Comparison of ENCODE assay signal across 23 mouse cellular contexts in the genomic region with DNA sequence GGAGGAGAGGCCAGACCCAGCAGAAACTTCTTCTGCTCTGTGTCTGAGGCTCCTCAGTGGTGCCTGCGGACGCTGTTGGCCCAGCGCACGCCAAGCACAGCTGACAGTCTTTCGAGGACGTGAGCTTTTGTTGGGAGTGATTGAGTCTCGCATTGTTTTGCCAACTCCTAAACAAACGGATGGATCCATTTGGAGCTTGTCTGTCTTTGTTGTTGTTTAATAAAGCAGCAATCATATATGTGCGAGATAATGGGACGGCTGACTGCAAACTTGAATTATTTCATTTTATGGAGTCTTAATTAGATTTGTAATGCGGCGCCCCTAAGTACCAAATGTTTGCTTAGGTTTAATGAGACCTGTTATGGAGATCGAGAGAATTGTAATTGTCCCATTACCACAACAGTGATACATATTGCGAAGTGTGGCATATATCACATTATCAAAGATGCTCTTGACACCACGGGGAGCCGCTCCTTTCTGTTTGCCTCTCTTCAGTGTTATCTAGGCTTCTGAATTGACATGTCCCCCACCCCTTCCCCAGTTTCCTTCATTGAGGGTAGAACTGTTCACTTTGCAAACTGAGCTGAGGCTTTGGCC.
A peak's percentile ranks its signal among the peaks of the same experiment; 100 is the strongest.
DNase-seq lines count a peak whose midpoint lies in the region; ATAC-seq lines count a peak whose summit lies in the region.
"Had no signal": no experiment of that assay in that cellular context is flagged by ENCODE, and none has a peak within 500 bp of the region (broad histone marks: within the 10 kb centered on the region; RNA-seq: fewer than 3 reads in every experiment).

No protein-coding gene starts in this region.

- H3K9ac ChIP-seq in hindbrain, embryonic 15.5 days, result no peak overlapping the region
- H3K9ac ChIP-seq in hindbrain, embryonic 11.5 days (ENCODE audit: low read depth, low read length), result no peak overlapping the region
- H3K9ac ChIP-seq: embryonic facial prominence, embryonic 12.5 days; forebrain, embryonic 13.5 days; forebrain, embryonic 15.5 days had no signal

- no peaks in the 10 kb centered on the region for H3K9me3 ChIP-seq in hindbrain, embryonic 15.5 days
- no peaks in the 10 kb centered on the region for H3K9me3 ChIP-seq in hindbrain, embryonic 11.5 days (ENCODE audit: control insufficient read depth, low read length)
- H3K9me3 ChIP-seq: embryonic facial prominence, embryonic 10.5 days; embryonic facial prominence, embryonic 12.5 days; forebrain, embryonic 15.5 days; G1E had no signal

- no peak overlapping the region for H3K4me3 ChIP-seq in hindbrain, embryonic 15.5 days
- H3K4me3 ChIP-seq in hindbrain, embryonic 11.5 days (ENCODE audit: low read depth, low read length), result no peak overlapping the region
- H3K4me3 ChIP-seq: embryonic facial prominence, embryonic 10.5 days; embryonic facial prominence, embryonic 12.5 days; forebrain, embryonic 13.5 days; forebrain, embryonic 15.5 days had no signal

- peak; percentile 60 for DNase-seq in heart, adult 11 months
- no peak for DNase-seq in heart, adult 8-10 months (ENCODE audit: low spot score)
- no peak for DNase-seq in hindbrain, embryonic 11.5 days (ENCODE audit: low spot score)
- DNase-seq in retina, postnatal 1 day, result peak; percentile 50
- DNase-seq in retina, embryonic 14.5 days (ENCODE audit: low spot score), result no peak
- no peak for DNase-seq in adrenal gland, postnatal 14 days
- DNase-seq: adrenal gland, adult 8-10 months; adrenal gland, postnatal 25 days; B cell, adult 2 months; cerebellum, adult 11 months; cerebellum, adult 18-20 months; cerebellum, adult 8-10 months; cerebellum, adult 9-11 months; cerebellum, postnatal 25 days had no signal

- 57% methylated on average over 16 of the region's 16 CpGs for WGBS in hindbrain, embryonic 15.5 days
- WGBS in hindbrain, embryonic 11.5 days, result 85% methylated on average over 16 of the region's 16 CpGs

- no peak for ATAC-seq in hindbrain, embryonic 15.5 days (ENCODE audit: low FRiP score, low read depth)
- no peak for ATAC-seq in hindbrain, embryonic 11.5 days (ENCODE audit: low FRiP score)
- ATAC-seq: activated CD4-positive, CD25-positive, alpha-beta regulatory T cell, adult 4 months; CD4-positive, CD25-positive, alpha-beta regulatory T cell, adult 4 months; forebrain, embryonic 13.5 days; forebrain, embryonic 15.5 days; Patski had no signal

- no peaks in the 10 kb centered on the region for H3K36me3 ChIP-seq in hindbrain, embryonic 15.5 days
- H3K36me3 ChIP-seq in hindbrain, embryonic 11.5 days (ENCODE audit: control insufficient read depth, insufficient read depth, low read length), result no peaks in the 10 kb centered on the region
- H3K36me3 ChIP-seq: embryonic facial prominence, embryonic 10.5 days; embryonic facial prominence, embryonic 12.5 days; forebrain, embryonic 15.5 days; G1E had no signal

- H3K27me3 ChIP-seq in hindbrain, embryonic 15.5 days, result no peaks in the 10 kb centered on the region
- no peaks in the 10 kb centered on the region for H3K27me3 ChIP-seq in hindbrain, embryonic 11.5 days (ENCODE audit: control insufficient read depth, insufficient read depth, low read length)
- H3K27me3 ChIP-seq: embryonic facial prominence, embryonic 12.5 days; forebrain, embryonic 13.5 days; forebrain, embryonic 15.5 days had no signal

- 0 out of 2 replicates have a peak overlapping the region, but pooled peaks have one; percentile 14 for H3K27ac ChIP-seq in hindbrain, embryonic 15.5 days (replicated peaks)
- no peak overlapping the region for H3K27ac ChIP-seq in hindbrain, embryonic 11.5 days (ENCODE audit: low read depth, low read length)
- H3K27ac ChIP-seq: embryonic facial prominence, embryonic 10.5 days; embryonic facial prominence, embryonic 12.5 days; forebrain, embryonic 13.5 days; forebrain, embryonic 15.5 days had no signal

- H3K4me1 ChIP-seq in hindbrain, embryonic 15.5 days (replicated peaks), result peaks cover 9% of the 10 kb centered on the region
- no peaks in the 10 kb centered on the region for H3K4me1 ChIP-seq in hindbrain, embryonic 11.5 days (replicated peaks; ENCODE audit: control insufficient read depth, insufficient read depth, low read length)

- H3K4me2 ChIP-seq in hindbrain, embryonic 15.5 days, result no peak overlapping the region
- no peak overlapping the region for H3K4me2 ChIP-seq in hindbrain, embryonic 11.5 days (replicated peaks; ENCODE audit: low read depth, low read length)
- H3K4me2 ChIP-seq: embryonic facial prominence, embryonic 12.5 days; forebrain, embryonic 13.5 days; forebrain, embryonic 15.5 days had no signal

Comparison
In these comparisons a context has a peak if more than half of its experiments do, and no peak if none do; other contexts are left out.
1. DNase-seq: peak in heart, adult 11 months (single experiment) and retina, postnatal 1 day (single experiment); none in heart, adult 8-10 months (single experiment), hindbrain, embryonic 11.5 days (single experiment), retina, embryonic 14.5 days (single experiment) and adrenal gland, postnatal 14 days (single experiment).